ENCODE assay signal across 8 mouse cellular contexts in genomic region chr6:81965296-81966067, GRCm38 (mm10). TPM values are rescaled to one million over a fixed set of nuclear protein-coding genes. Genes with fewer than 3 reads are reported as not detected.
DNase-seq lines count a peak whose midpoint lies in the region; ATAC-seq and TF ChIP-seq lines count a peak whose summit lies in the region.

TSS of gene Mrpl19 (minus strand) at chr6:81965958.

- no peaks in the 10 kb centered on the region for H3K9me3 ChIP-seq in embryonic facial prominence, embryonic 14.5 days (ENCODE audit: control insufficient read depth, low read length)
- no peaks in the 10 kb centered on the region for H3K9me3 ChIP-seq in limb, embryonic 14.5 days (ENCODE audit: control insufficient read depth, low read length)
- H3K9me3 ChIP-seq in midbrain, postnatal 0 days (ENCODE audit: low read length) = no peaks in the 10 kb centered on the region

- TF ChIP-seq CTCF in midbrain, postnatal 0 days (IDR thresholded peaks at IDR 0.05) = no peak

- peak within 1 kb of the TSS; percentile 75 for H3K4me3 ChIP-seq in embryonic facial prominence, embryonic 14.5 days (ENCODE audit: low read depth, low read length)
- peak within 1 kb of the TSS; percentile 83 for H3K4me3 ChIP-seq in limb, embryonic 14.5 days (replicated peaks; ENCODE audit: low read length)
- H3K4me3 ChIP-seq in midbrain, postnatal 0 days (ENCODE audit: low read depth, low read length) = peak within 1 kb of the TSS; percentile 88

- H3K27ac ChIP-seq in embryonic facial prominence, embryonic 14.5 days (replicated peaks; ENCODE audit: low read depth, low read length) = no peak within 1 kb of the TSS
- H3K27ac ChIP-seq in limb, embryonic 14.5 days (replicated peaks; ENCODE audit: low read depth, low read length) = no peak within 1 kb of the TSS
- peak within 1 kb of the TSS; percentile 57; the same call in 1 of the 2 replicates for H3K27ac ChIP-seq in midbrain, postnatal 0 days (ENCODE audit: low read depth, low read length)

- peak within 1 kb of the TSS; percentile 75 for H3K9ac ChIP-seq in embryonic facial prominence, embryonic 14.5 days (ENCODE audit: low read depth, low read length)
- H3K9ac ChIP-seq in limb, embryonic 14.5 days (ENCODE audit: low read depth, low read length, severe bottlenecking) = peak within 1 kb of the TSS; percentile 73
- H3K9ac ChIP-seq in midbrain, postnatal 0 days (replicated peaks; ENCODE audit: low read length, poor library complexity, severe bottlenecking) = peak within 1 kb of the TSS; percentile 68

- no peaks in the 10 kb centered on the region for H3K27me3 ChIP-seq in embryonic facial prominence, embryonic 14.5 days (replicated peaks; ENCODE audit: control insufficient read depth, insufficient read depth, low read length)
- H3K27me3 ChIP-seq in limb, embryonic 14.5 days (ENCODE audit: control insufficient read depth, insufficient read depth, low read length) = no peaks in the 10 kb centered on the region
- no peaks in the 10 kb centered on the region for H3K27me3 ChIP-seq in midbrain, postnatal 0 days (ENCODE audit: insufficient read depth, low read length)

- peaks cover 34% of the 10 kb centered on the region for H3K36me3 ChIP-seq in embryonic facial prominence, embryonic 14.5 days (ENCODE audit: control insufficient read depth, insufficient read depth, low read length)
- peaks cover 29% of the 10 kb centered on the region for H3K36me3 ChIP-seq in limb, embryonic 14.5 days (ENCODE audit: control insufficient read depth, insufficient read depth, low read length)
- peaks cover 19% of the 10 kb centered on the region for H3K36me3 ChIP-seq in midbrain, postnatal 0 days (ENCODE audit: insufficient read depth, low read length)

- ATAC-seq in embryonic facial prominence, embryonic 14.5 days (ENCODE audit: low read depth) = peak; percentile 98
- ATAC-seq in limb, embryonic 14.5 days (ENCODE audit: low FRiP score, low read depth) = peak; percentile 97
- peak; percentile 96 for ATAC-seq in midbrain, postnatal 0 days (ENCODE audit: low FRiP score)

- TF ChIP-seq POLR2A in limb, embryonic 14.5 days (IDR thresholded peaks at IDR 0.05; ENCODE audit: borderline replicate concordance, extremely low read depth, insufficient read depth, insufficient read length) = no peak

- under 1% methylated on average over 44 of the region's 44 CpGs for WGBS in embryonic facial prominence, embryonic 14.5 days
- under 1% methylated on average over 40 of the region's 44 CpGs for WGBS in limb, embryonic 14.5 days
- under 1% methylated on average over 44 of the region's 44 CpGs for WGBS in midbrain, postnatal 0 days

- peak within 1 kb of the TSS; percentile 71 for H3K4me2 ChIP-seq in embryonic facial prominence, embryonic 14.5 days (ENCODE audit: low read depth, low read length)
- H3K4me2 ChIP-seq in limb, embryonic 14.5 days (replicated peaks; ENCODE audit: low read depth, low read length, severe bottlenecking) = peak within 1 kb of the TSS; percentile 61
- peak within 1 kb of the TSS; percentile 71 for H3K4me2 ChIP-seq in midbrain, postnatal 0 days (ENCODE audit: low read depth, low read length, poor library complexity, severe bottlenecking)

- H3K4me1 ChIP-seq in embryonic facial prominence, embryonic 14.5 days (ENCODE audit: control insufficient read depth, insufficient read depth, low read length) = 0 out of 2 replicates have a peak, but pooled peaks cover 7% of the 10 kb centered on the region
- peaks cover 7% of the 10 kb centered on the region for H3K4me1 ChIP-seq in limb, embryonic 14.5 days (ENCODE audit: control insufficient read depth, insufficient read depth, low read length)
- peaks cover 8% of the 10 kb centered on the region; the same call in 1 of the 2 replicates for H3K4me1 ChIP-seq in midbrain, postnatal 0 days (ENCODE audit: insufficient read depth, low read length)

- DNase-seq in 3T3-L1 (ENCODE audit: low read depth, low spot score) = peak; percentile 96
- DNase-seq in adrenal gland, postnatal 4 days (ENCODE audit: low spot score in 2 of 2) = peak; percentile 68 to 85
- peak; percentile 95 for DNase-seq in embryonic facial prominence, embryonic 14.5 days (ENCODE audit: low spot score)
- DNase-seq in heart, adult 8-10 months (ENCODE audit: low spot score) = peak; percentile 97
- DNase-seq in kidney, adult 9 months = peak; percentile 96
- DNase-seq in limb, embryonic 14.5 days (ENCODE audit: low spot score) = peak; percentile 92
- peak; percentile 95 for DNase-seq in midbrain, postnatal 0 days (ENCODE audit: low spot score)
- peak; percentile 76 to 88 for DNase-seq in spleen, postnatal 14 days (ENCODE audit: low spot score in 2 of 2)

RNA-seq across cellular contexts. Expression of gene Mrpl19, which starts in this region (rescaled TPM):
- total RNA-seq in adrenal gland, postnatal 4 days (2021) = 10 to 100 TPM; 38.3 to 40.0 TPM
- polyA plus RNA-seq in embryonic facial prominence, embryonic 14.5 days (2014; fragmentation: Nextera tagmentation; extraction: Ambion mirVana) = 32.9 and 37.6 TPM in 2 replicates
- 10 to 100 TPM; 37.6 to 46.0 (median 41.4) TPM for total RNA-seq in heart, adult 8-10 months (2022)
- polyA plus RNA-seq in limb, embryonic 14.5 days (2012; rRNA removed) = 10.8 and 12.4 TPM in 2 replicates
- polyA plus RNA-seq in limb, embryonic 14.5 days (2014; fragmentation: Nextera tagmentation; extraction: Ambion mirVana) = 39.2 and 41.4 TPM in 2 replicates
- 8.2 and 10.4 TPM in 2 replicates for total RNA-seq in midbrain, postnatal 0 days (2014; rRNA removed)
- polyA plus RNA-seq in midbrain, postnatal 0 days (2015; fragmentation: Nextera tagmentation; extraction: Ambion mirVana) = 38.2 and 38.9 TPM in 2 replicates
